Mouse (Mus musculus) neural tube, embryonic 14.5 days (tissue): ENCODE results near the gene Hacd3. TPM values are rescaled to one million over a fixed set of nuclear protein-coding genes. Genes with fewer than 3 reads are reported as not detected.

ENCODE experiments used
- ATAC-seq: fragments of 200-750 bp; cut with Nextera tagmentation; 2 replicates; pipeline ENCODE4 v1.8.0; 2017; ENCODE audit warnings: low read depth, mild to moderate bottlenecking, moderate TSS enrichment, moderate library complexity
- H3K27ac ChIP-seq: fragments of 300-500 bp; sonication (generic); 2 replicates; pipeline ENCODE4 v1.5.1; 2014; ENCODE audit warnings: low read depth, mild to moderate bottlenecking, control low read depth, low read length, moderate library complexity, mixed read lengths
- H3K27me3 ChIP-seq: fragments of 300-500 bp; sonication (generic); 2 replicates; pipeline ENCODE4 v1.6.1; 2014; ENCODE audit warnings: low read length; ENCODE audit not compliant: control insufficient read depth, insufficient read depth
- H3K36me3 ChIP-seq: fragments of 300-500 bp; sonication (generic); 2 replicates; pipeline ENCODE4 v1.6.1; 2014; ENCODE audit warnings: low read length, mixed read lengths; ENCODE audit not compliant: control insufficient read depth, insufficient read depth
- H3K4me1 ChIP-seq: fragments of 300-500 bp; sonication (generic); 2 replicates; pipeline ENCODE4 v1.6.1; 2014; ENCODE audit warnings: low read length; ENCODE audit not compliant: control insufficient read depth, insufficient read depth
- H3K4me2 ChIP-seq: fragments of 300-500 bp; sonication (generic); 2 replicates; pipeline ENCODE4 v1.6.1; 2014; ENCODE audit warnings: mild to moderate bottlenecking, low read depth, low read length, control low read depth
- H3K4me3 ChIP-seq: fragments of 300-500 bp; sonication (generic); 2 replicates; pipeline ENCODE4 v1.5.1; 2014; ENCODE audit warnings: low read depth, low read length, control low read depth, mixed read lengths
- H3K9ac ChIP-seq: fragments of 300-500 bp; sonication (generic); replicated peaks from 2 replicates; pipeline ENCODE4 v1.6.1; 2014; ENCODE audit warnings: low read depth, mild to moderate bottlenecking, control low read depth, low read length, mixed read lengths
- H3K9me3 ChIP-seq: fragments of 300-500 bp; sonication (generic); 2 replicates; pipeline ENCODE4 v1.6.1; 2016; ENCODE audit warnings: low read length; ENCODE audit not compliant: control insufficient read depth
- WGBS: fragments of 180-500 bp; shearing (Covaris S2); extraction: QIAGEN DNeasy Blood & Tissue Kit; methylation state at CpG from one replicate; pipeline ENCODE4 v1.1.7; 2014; 5-methylcytosine and 5-hydroxymethylcytosine counted together
- microRNA-seq: library from miRNA; unstranded; fragments of <30 nt; microRNA quantifications from one replicate; pipeline ENCODE4, GENCODE M21; 2016
- polyA plus RNA-seq: library from polyadenylated mRNA; unstranded; fragments of >200 nt; fragmentation: Nextera tagmentation; extraction: Ambion mirVana; gene quantifications from 2 replicates; pipeline ENCODE4 v1.2.1, GENCODE M21; 2014

Hacd3 gene
- polyA plus RNA-seq, 1 experiment from 2014 or later: 225 TPM

DNA sequence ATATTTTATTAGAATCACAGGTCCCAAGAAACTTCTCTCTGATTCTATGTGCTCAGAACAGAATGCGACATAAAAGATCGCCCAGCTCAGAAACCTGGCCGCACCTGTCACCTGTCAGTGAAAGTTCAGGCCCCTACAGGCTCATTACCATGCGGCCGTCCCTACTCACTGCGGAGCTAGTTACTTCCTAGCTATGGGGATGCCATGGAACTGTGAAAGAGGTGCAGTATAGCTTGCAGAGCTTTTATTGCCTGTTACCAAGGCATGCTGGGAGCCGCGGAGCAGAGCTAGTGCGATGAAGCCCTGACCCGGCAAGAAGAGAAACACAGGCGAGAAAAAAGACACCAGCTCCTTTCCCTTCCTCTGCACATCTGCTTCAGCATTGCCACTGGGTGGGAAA lies 77.5 kb downstream of the Hacd3 start:
- Histone ChIP-seq H3K9ac (no peak overlapping the region), H3K4me1 (peaks cover 4% of the 10 kb centered on the region; the same call in 1 of the 2 replicates), H3K9me3 (no peaks in the 10 kb centered on the region), H3K4me2 (peak overlapping the region; percentile 23; the same call in 1 of the 2 replicates), H3K4me3 (no peak overlapping the region), H3K27me3 (no peaks in the 10 kb centered on the region), H3K36me3 (no peaks in the 10 kb centered on the region), H3K27ac (no peak overlapping the region)
- 8% methylated on average over 11 of the region's 11 CpGs for WGBS
- ATAC-seq: no peak

- H3K27me3 ChIP-seq: no peaks in the 10 kb centered on the region
- no peak overlapping the region for H3K9ac ChIP-seq
- no peak for ATAC-seq
- H3K4me1 ChIP-seq: peaks cover 4% of the 10 kb centered on the region; the same call in 1 of the 2 replicates
- no peak overlapping the region for H3K4me3 ChIP-seq
- no peaks in the 10 kb centered on the region for H3K36me3 ChIP-seq
- no peak overlapping the region for H3K27ac ChIP-seq
- H3K9me3 ChIP-seq: no peaks in the 10 kb centered on the region
- 86% methylated on average over 4 of the region's 4 CpGs for WGBS
- H3K4me2 ChIP-seq: no peak overlapping the region
Observed at GRCm38 (mm10) chr9:64941650-64942049, 79.8 kb downstream of the Hacd3 start.

GRCm38 (mm10) chr9:64940731-64941346 lies 80.7 kb downstream of the Hacd3 start:
- H3K36me3 ChIP-seq: no peaks in the 10 kb centered on the region
- H3K4me3 ChIP-seq: no peak overlapping the region
- H3K9ac ChIP-seq: no peak overlapping the region
- H3K9me3 ChIP-seq: no peaks in the 10 kb centered on the region
- H3K27me3 ChIP-seq: no peaks in the 10 kb centered on the region
- H3K27ac ChIP-seq: no peak overlapping the region
- ATAC-seq: no peak
- H3K4me2 ChIP-seq: no peak overlapping the region
- 85% methylated on average over 11 of the region's 11 CpGs for WGBS
- H3K4me1 ChIP-seq: peaks cover 4% of the 10 kb centered on the region; the same call in 1 of the 2 replicates

DNA sequence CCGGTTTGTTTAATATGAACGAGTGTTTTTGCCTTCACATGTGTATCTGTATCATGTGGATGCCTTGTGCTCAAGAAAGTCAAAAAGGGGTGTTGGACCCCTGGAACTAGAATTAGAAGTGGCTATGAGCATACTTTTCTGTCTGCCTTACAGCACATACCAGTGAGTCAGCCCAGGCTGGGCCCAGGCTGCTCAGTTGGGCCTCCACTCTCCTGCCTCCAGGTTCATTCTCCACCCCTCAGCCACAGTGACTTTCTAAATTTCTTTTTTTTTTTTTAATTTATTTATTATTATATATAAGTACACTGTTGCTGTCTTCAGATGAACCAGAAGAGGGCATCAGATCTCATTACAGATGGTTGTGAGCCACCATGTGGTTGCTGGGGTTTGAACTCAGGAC lies 81.7 kb downstream of the Hacd3 start:
- no peaks in the 10 kb centered on the region for H3K36me3 ChIP-seq
- H3K9ac ChIP-seq: no peak overlapping the region
- no peaks in the 10 kb centered on the region for H3K9me3 ChIP-seq
- H3K4me3 ChIP-seq: no peak overlapping the region
- WGBS: 84% methylated on average over 2 of the region's 2 CpGs
- no peak overlapping the region for H3K4me2 ChIP-seq
- no peak for ATAC-seq
- no peak overlapping the region for H3K27ac ChIP-seq
- H3K4me1 ChIP-seq: peaks cover 4% of the 10 kb centered on the region; the same call in 1 of the 2 replicates
- H3K27me3 ChIP-seq: no peaks in the 10 kb centered on the region

- Histone ChIP-seq H3K27ac (no peak overlapping the region), H3K4me2 (no peak overlapping the region), H3K9ac (no peak overlapping the region), H3K4me1 (peaks cover 4% of the 10 kb centered on the region; the same call in 1 of the 2 replicates), H3K27me3 (no peaks in the 10 kb centered on the region), H3K4me3 (no peak overlapping the region), H3K36me3 (no peaks in the 10 kb centered on the region), H3K9me3 (no peaks in the 10 kb centered on the region)
- no peak for ATAC-seq
- WGBS: 57% methylated on average over 4 of the region's 4 CpGs
Observed at GRCm38 (mm10) chr9:64939281-64939680, 82.2 kb downstream of the Hacd3 start.

GRCm38 (mm10) chr9:64938535-64938934 lies 83.0 kb downstream of the Hacd3 start:
- no peaks in the 10 kb centered on the region for H3K9me3 ChIP-seq
- H3K4me3 ChIP-seq: no peak overlapping the region
- no peak overlapping the region for H3K4me2 ChIP-seq
- H3K27ac ChIP-seq: no peak overlapping the region
- H3K36me3 ChIP-seq: no peaks in the 10 kb centered on the region
- whole genome bisulfite sequencing: 76% methylated on average over 5 of the region's 5 CpGs
- no peak for ATAC-seq
- no peaks in the 10 kb centered on the region for H3K27me3 ChIP-seq
- H3K4me1 ChIP-seq: no peaks in the 10 kb centered on the region
- H3K9ac ChIP-seq: no peak overlapping the region

GRCm38 (mm10) chr9:64937491-64937890 lies 84.0 kb downstream of the Hacd3 start:
- Histone ChIP-seq H3K9me3 (no peaks in the 10 kb centered on the region), H3K36me3 (no peaks in the 10 kb centered on the region), H3K4me2 (no peak overlapping the region), H3K4me1 (no peaks in the 10 kb centered on the region), H3K4me3 (no peak overlapping the region), H3K27ac (no peak overlapping the region), H3K27me3 (no peaks in the 10 kb centered on the region), H3K9ac (no peak overlapping the region)
- 62% methylated on average over 5 of the region's 5 CpGs for WGBS
- ATAC-seq: no peak

Small RNA genes lying within 50 kb of the gene (microRNA-seq; reads per million reads assigned to microRNA genes)
- gene Gm25640: not detected

Other genes starting within 250 kb of the Hacd3 start
- gene Dennd4a, start 210.4 kb downstream of the Hacd3 start, polyA plus RNA-seq: 15.3 and 19.7 TPM in 2 replicates
- 0.06 and 0.07 TPM in 2 replicates for gene Slc24a1, start 70.1 kb downstream of the Hacd3 start, polyA plus RNA-seq
- 37.3 and 43.4 TPM in 2 replicates for gene Ints14, start 60.8 kb downstream of the Hacd3 start, polyA plus RNA-seq
- 32.3 and 39.9 TPM in 2 replicates for gene Dpp8, start 10.7 kb upstream of the Hacd3 start, polyA plus RNA-seq
- gene Igdcc4, start 79.8 kb upstream of the Hacd3 start, polyA plus RNA-seq: 15.6 and 19.4 TPM in 2 replicates
- 9.9 and 10.1 TPM in 2 replicates for gene Igdcc3, start 119.5 kb upstream of the Hacd3 start, polyA plus RNA-seq
- 5.3 and 6.7 TPM in 2 replicates for gene Parp16, start 173.7 kb upstream of the Hacd3 start, polyA plus RNA-seq
- gene Cilp, start 243.5 kb upstream of the Hacd3 start, polyA plus RNA-seq: 0.23 and 0.57 TPM in 2 replicates